Mouse (Mus musculus) cortical plate, adult 2 months (tissue): ENCODE measurements around the gene Olfr994. TPM values are rescaled to one million over a fixed set of nuclear protein-coding genes. Genes with fewer than 3 reads are reported as not detected.

Experiments used
- H3K27ac ChIP-seq: fragments of 200-500 bp; 2 replicates; pipeline ENCODE4 v1.5.1; 2012; ENCODE audit warnings: low read length, control low read depth, inconsistent platforms; ENCODE audit not compliant: insufficient read depth
- H3K4me1 ChIP-seq: fragments of 200-500 bp; 2 replicates; pipeline ENCODE4 v1.6.1; 2011; ENCODE audit warnings: low read length; ENCODE audit not compliant: control insufficient read depth, insufficient read depth
- H3K4me3 ChIP-seq: fragments of 200-500 bp; 2 replicates; pipeline ENCODE4 v1.5.1; 2011; ENCODE audit warnings: mild to moderate bottlenecking, low read length, control low read depth; ENCODE audit not compliant: insufficient read depth
- CTCF ChIP-seq: fragments of 200-500 bp; IDR thresholded peaks from 2 replicates; pipeline ENCODE4 v1.5.1; 2011; ENCODE audit warnings: mild to moderate bottlenecking, control low read depth, low read length; ENCODE audit not compliant: insufficient read depth; ENCODE audit errors: extremely low read depth
- POLR2A ChIP-seq: fragments of 200-500 bp; IDR thresholded peaks from 2 replicates; pipeline ENCODE4 v1.6.1; 2011; ENCODE audit warnings: mild to moderate bottlenecking, low read length, control low read depth; ENCODE audit not compliant: insufficient read depth; ENCODE audit errors: extremely low read depth
- polyA plus RNA-seq: library from polyadenylated mRNA; depleted of rRNA; stranded (reverse); fragments of >200 nt; gene quantifications from 2 replicates; pipeline ENCODE4 v1.2.3, GENCODE M21; 2012; rRNA removed

The Olfr994 gene
- not detected in 2 replicates for polyA plus RNA-seq

- Histone ChIP-seq H3K4me3 (no peak within 1 kb of the TSS), H3K27ac (no peak within 1 kb of the TSS), H3K4me1 (no peaks in the 10 kb centered on the region)
- TF ChIP-seq CTCF (no peak), POLR2A (no peak)
These were observed at the start of gene Olfr994 for GRCm38 (mm10) chr2:85436351-85436750. Olfr994 (minus strand) TSS chr2:85436451.

- H3K4me3 ChIP-seq: no peak overlapping the region
- no peaks in the 10 kb centered on the region for H3K4me1 ChIP-seq
- TF ChIP-seq POLR2A (no peak), CTCF (no peak)
- no peak overlapping the region for H3K27ac ChIP-seq
These were observed 30.6 kb upstream of the Olfr994 start for GRCm38 (mm10) chr2:85466801-85467325.

- H3K4me3 ChIP-seq: no peak within 1 kb of the TSS
These were observed 7.3 kb upstream of the Olfr994 start, which contains the start of gene Olfr995 for GRCm38 (mm10) chr2:85443539-85443938. Olfr995 (minus strand) TSS chr2:85443639.

GRCm38 (mm10) chr2:85442546-85442945 is 6.3 kb upstream of the Olfr994 start:
- Histone ChIP-seq H3K4me1 (no peaks in the 10 kb centered on the region), H3K4me3 (no peak overlapping the region), H3K27ac (no peak overlapping the region)
- no peak for TF ChIP-seq CTCF
- no peak for TF ChIP-seq POLR2A

More at GRCm38 (mm10) chr2:85443539-85443938, 7.3 kb upstream of the Olfr994 start, which contains the start of gene Olfr995:
- Histone ChIP-seq H3K27ac (no peak within 1 kb of the TSS), H3K4me1 (no peaks in the 10 kb centered on the region)
- TF ChIP-seq POLR2A (no peak), CTCF (no peak)

GRCm38 (mm10) chr2:85425893-85426292 is 10.4 kb downstream of the Olfr994 start:
- Histone ChIP-seq H3K4me3 (no peak overlapping the region), H3K27ac (no peak overlapping the region), H3K4me1 (peaks cover 1% of the 10 kb centered on the region; the same call in 1 of the 2 replicates)
- no peak for TF ChIP-seq POLR2A
- TF ChIP-seq CTCF: no peak

GRCm38 (mm10) chr2:85414777-85415176 is 21.5 kb downstream of the Olfr994 start, which contains the start of gene Olfr993:
Olfr993 (minus strand) TSS chr2:85414877.
- Histone ChIP-seq H3K4me1 (no peaks in the 10 kb centered on the region), H3K27ac (no peak within 1 kb of the TSS), H3K4me3 (no peak within 1 kb of the TSS)
- no peak for TF ChIP-seq CTCF
- no peak for TF ChIP-seq POLR2A

- no peak for TF ChIP-seq POLR2A
- no peak for TF ChIP-seq CTCF
- Histone ChIP-seq H3K4me3 (no peak within 1 kb of the TSS), H3K4me1 (no peaks in the 10 kb centered on the region), H3K27ac (no peak within 1 kb of the TSS)
These were observed 26.9 kb downstream of the Olfr994 start, which contains the start of gene Olfr992 for GRCm38 (mm10) chr2:85409369-85409768. Olfr992 (minus strand) TSS chr2:85409469.

Other genes starting within 250 kb of the Olfr994 start
- 35.7 and 36.0 TPM in 2 replicates for gene Lrrc55, start 239.3 kb downstream of the Olfr994 start, polyA plus RNA-seq
- not detected in 2 replicates for gene Olfr987, start 97.1 kb downstream of the Olfr994 start, polyA plus RNA-seq
- gene Olfr988, start 73.2 kb downstream of the Olfr994 start, polyA plus RNA-seq: not detected in 2 replicates
- not detected in 2 replicates for gene Olfr992, start 27.0 kb downstream of the Olfr994 start, polyA plus RNA-seq
- gene Olfr993, start 21.6 kb downstream of the Olfr994 start, polyA plus RNA-seq: not detected in 2 replicates
- gene Olfr995, start 7.2 kb upstream of the Olfr994 start, polyA plus RNA-seq: not detected in 2 replicates
- 0.06 TPM in 1 of 2 replicates, not detected in the other for gene 4833423E24Rik, start 82.6 kb upstream of the Olfr994 start, polyA plus RNA-seq
- gene Olfr996, start 142.8 kb upstream of the Olfr994 start, polyA plus RNA-seq: not detected in 2 replicates
- gene Olfr998, start 152.5 kb upstream of the Olfr994 start, polyA plus RNA-seq: not detected in 2 replicates
- not detected in 2 replicates for gene Olfr1000, start 175.5 kb upstream of the Olfr994 start, polyA plus RNA-seq
- not detected in 2 replicates for gene Olfr1002, start 214.3 kb upstream of the Olfr994 start, polyA plus RNA-seq
- not detected in 2 replicates for gene Olfr154, start 228.0 kb upstream of the Olfr994 start, polyA plus RNA-seq
- not detected in 2 replicates for gene Olfr1006, start 242.3 kb upstream of the Olfr994 start, polyA plus RNA-seq